Mouse (Mus musculus) heart, adult 18-20 months (tissue): ENCODE measurements around the gene Uts2r. TPM values are rescaled to one million over a fixed set of nuclear protein-coding genes. Genes with fewer than 3 reads are reported as not detected.

ENCODE experiments used
- DNase-seq, 2 experiments: peaks; one replicate each; pipeline ENCODE4 v3.0.0; 2021 to 2022; ENCODE audit warnings: mixed read lengths in 1 of 2
- long read RNA-seq, 2 experiments: library from polyadenylated mRNA; stranded (forward); transcript quantifications; one replicate each; pipeline ENCODE4 v2.0.0; 2021
- total RNA-seq, 2 experiments: library from RNA; stranded (reverse); gene quantifications; 2 replicates each; pipeline ENCODE4 v1.2.3; 2021

Gene Uts2r
- under 1 TPM in 1 of 2 experiments, not detected in 1; 0.30 TPM for total RNA-seq
- long read RNA-seq, experiment 1: 0 reads
- long read RNA-seq, experiment 2: 0 reads

DNA sequence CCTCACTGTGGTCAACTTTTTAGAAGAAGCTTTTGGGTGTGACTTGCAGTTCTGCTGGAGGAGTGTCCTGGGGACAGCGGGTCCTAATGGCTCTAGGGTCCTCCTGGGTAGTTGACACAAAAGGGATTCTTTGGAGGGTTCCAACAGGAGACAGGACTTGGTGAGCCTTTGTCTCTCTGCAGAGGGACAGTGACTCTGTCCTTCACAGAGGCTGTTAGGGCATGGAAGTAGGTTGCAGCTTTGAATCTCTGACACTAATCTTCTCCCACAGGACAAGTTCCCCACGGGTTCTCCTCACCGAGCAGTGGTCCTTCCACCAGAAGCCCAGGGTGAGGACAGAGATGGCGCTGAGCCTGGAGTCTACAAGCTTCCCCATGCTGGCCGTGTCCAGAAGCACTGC, at the start of gene Uts2r:
Gene Uts2r, plus strand, starts transcription at position 301 of the 400 bp plus-strand sequence.
- no peak for DNase-seq

DNA sequence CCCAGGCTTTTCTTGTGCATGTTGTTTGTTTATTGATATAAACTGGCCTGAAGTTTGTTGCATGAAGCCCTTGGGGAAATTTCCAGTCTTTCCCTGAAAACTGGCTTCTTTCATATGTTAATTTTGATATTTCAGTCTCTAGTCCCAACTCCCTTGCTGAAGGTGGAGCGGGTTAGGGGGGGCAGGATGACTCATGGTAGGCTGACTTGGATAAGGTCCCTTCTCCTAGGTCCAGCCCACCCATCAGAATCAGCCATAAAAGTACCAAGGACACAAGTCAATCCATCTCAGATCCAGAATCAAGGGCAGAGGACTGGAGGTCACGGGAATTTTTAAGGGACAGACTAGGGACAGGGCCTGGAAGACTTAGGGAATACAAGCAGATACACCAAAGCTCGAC, 49.0 kb upstream of the Uts2r start:
- no peak for DNase-seq

DNA sequence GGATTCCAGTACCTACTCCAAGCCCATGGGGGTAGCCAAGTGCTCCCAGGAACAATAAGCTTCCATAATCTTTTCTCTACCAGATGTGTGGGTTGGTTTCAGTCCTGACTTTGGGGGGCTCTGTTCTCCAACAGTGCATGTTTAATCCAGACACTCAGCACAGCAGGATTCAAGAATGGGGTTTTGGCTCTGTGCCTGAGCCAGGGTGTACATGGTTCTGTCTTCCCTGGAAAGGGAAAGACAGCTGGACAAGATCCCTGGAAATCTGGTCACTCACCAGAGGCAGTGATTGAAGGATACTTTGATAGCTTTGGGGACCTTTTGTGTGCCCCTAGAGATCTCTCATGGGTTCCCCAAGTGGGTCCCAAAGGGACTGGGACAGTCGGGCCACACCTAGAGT, 48.5 kb upstream of the Uts2r start:
- DNase-seq: no peak

DNA sequence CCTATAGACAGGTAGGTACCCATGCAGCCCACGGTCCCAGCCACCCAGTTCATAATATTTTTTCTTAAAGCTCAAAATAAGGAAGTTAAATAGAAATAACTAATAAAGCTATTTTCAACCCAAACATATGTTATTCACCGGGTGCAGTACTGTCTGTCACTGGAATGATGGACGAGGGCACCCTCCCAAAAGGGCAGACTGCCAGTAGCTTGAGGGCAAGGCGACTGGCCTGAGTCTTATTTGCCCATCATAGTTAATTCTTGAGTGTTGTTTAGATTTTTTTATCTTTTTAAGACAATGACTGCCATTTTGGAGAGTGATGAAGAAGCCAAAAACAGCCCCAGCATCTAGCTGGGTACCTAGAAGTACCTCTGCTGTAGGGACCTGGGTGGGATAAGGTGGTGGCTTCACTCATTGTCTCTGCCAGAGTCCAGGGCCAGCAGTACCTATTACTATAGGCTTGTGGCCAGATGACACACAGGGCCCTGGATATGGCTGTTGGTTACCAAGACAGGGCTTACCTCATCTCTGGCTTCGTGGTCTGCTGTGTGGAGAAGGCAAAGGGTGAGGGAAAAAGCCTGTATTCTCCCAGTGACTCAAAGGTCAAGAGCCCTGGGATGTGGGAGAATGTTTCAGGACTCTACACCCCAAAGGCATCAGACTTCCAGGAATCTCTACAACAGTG, 47.8 kb upstream of the Uts2r start:
- no peak for DNase-seq

DNA sequence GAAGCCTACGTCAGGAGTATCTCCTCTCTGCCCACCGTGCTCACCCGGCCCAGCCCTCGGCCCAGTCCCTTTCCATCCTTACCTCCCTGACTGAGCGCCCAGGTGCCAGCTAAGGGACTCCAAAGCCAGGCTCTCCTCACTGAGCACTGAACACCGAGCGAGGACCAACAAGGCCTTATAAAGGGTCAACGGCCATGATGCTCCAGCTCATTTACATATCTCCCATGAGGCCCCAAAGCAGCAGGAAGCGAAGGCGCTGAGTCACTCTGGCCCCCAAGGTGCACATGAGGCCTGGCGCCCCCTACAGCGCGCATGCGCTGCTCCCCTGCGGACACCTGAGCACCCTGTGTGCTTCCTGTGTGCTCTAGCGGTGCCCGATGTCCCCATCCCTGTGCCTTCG, 42.0 kb upstream of the Uts2r start:
- no peak for DNase-seq

DNA sequence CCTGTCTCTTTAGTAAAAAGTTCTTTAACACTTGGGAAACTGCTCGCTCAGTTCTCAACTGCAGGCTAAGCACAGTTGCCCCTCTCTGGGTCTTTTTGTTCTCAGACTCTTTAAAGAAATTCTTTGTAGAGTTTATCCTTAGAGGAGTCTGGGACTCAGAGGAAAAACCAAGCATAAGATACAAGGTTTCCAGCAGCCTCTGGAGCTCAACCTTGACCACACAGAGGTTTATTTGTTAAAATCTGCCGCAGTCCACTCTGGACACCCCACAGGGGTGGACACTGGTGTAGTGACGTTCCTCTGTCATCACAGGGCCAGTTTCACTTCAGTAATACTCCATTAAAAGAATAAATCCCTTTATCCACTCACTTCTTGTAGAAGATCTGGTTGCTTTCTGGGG, 41.5 kb upstream of the Uts2r start, which contains the start of gene Tex19.2:
Gene Tex19.2, minus strand, starts transcription at position 101 of the 400 bp plus-strand sequence.
- no peak for DNase-seq

DNA sequence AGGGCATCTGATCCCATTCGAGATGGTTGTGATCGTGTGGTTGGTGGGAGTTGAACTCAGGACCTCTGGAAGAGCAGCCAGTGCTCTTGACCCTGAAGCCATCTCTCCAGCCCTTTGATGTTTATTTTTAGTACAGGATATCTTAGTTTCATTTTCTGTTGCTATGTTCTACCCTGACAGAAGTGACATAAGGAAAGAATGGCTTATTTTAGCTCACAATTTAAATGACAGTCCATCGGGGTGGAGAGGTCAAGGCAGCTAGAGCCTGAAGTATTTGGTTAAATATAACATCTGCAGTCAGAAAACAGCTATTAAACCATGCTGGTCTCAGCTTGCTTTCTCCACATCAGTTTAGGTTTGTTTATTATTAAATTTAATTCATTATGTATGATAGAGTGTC, 38.9 kb upstream of the Uts2r start:
- no peak for DNase-seq

DNA sequence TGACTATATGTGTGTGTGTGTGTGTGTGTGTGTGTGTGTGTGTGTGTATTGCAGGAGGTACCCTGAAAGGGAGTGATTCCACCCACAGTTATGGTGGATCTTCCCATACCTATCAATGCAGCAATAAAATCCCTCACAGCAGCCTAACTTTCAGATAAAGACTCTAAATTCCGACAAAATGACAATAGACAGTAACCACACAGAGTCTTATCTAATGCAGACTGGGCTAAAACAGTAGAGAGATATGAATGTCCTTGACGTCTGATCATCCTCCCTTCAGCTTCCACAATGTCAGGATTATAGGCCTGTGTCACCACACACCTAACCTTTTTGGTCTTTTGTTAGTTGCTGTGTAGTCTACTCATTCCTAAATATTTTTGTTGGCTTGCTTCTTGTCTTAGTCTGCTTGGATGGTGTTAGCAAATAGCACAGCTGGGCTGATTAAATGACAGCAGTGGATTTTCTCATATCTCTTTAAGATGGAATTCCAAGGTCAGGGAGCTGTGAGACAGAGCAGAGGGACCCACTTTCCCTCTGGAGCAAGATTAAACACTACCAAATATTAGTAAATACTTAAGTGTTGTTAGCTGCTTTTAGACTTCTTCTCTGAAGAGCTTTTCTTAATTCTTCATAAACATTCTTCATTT, 37.9 kb upstream of the Uts2r start:
- DNase-seq: no peak

DNA sequence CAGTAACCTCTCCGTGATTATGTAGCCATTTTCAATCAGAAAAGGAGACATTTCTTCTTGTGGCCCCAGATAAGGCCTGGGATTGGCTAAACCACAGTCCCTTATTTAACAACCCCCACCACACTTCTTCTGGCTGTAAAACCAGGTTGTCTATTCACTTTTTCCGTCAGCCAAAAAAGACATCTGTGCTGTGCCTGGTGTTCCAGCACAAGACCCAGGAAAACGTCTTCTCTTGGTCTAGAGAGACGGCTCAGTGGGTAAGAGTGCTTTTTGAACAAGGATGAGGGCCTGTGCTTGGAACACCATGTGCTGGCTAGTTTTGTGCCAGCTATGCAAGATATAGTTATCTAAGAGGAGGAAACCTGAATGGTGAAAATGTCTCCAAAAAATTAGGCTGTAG, 36.6 kb upstream of the Uts2r start:
- no peak for DNase-seq

DNA sequence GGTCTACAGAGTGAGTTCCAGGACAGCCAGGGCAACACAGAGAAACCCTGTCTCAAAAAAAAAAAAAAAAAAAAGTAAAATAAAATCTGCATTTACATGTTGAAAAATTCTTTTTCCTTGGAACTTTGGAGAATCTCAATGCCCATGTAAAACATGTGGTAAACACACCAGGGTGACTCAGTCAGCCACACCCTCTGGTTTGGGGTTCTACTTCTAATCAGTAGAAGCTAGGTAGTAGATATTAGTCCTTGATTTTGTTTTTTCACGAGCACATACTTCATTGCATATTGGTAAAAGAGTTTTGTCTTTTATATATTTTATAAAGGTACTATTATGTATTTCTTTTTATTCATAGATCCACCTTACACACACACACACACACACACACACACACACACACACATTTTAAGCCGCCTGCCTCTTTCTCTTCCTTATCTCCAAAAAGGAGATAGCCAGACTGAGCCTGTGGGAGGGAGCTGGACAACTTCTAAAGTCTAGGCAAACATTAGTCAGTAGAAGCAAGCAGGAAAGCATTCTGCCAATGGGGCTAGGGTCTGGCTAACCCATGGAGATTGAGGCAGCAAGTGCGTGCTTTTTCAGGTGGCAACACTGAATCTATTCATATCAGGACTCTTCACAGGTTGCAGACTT, 34.4 kb upstream of the Uts2r start:
- DNase-seq: no peak

DNA sequence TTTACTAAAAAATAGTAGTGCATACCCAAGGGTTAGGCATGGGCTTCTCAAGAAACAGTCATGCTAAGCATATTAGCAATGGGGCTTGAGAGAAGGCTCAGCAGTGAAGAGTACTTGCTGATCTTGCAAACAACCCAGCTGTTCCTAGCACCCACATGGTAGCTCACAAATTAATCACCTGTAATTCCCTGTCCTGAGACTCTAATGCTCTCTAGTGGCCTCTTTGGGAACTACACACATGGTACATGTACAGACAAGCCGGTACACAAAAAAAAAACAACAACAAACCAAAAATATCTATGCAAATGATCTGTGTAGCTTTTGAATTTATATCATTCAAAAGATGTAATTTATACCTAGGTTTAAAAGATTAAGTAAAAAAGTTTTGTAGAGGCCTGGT, 33.7 kb upstream of the Uts2r start:
- no peak for DNase-seq

DNA sequence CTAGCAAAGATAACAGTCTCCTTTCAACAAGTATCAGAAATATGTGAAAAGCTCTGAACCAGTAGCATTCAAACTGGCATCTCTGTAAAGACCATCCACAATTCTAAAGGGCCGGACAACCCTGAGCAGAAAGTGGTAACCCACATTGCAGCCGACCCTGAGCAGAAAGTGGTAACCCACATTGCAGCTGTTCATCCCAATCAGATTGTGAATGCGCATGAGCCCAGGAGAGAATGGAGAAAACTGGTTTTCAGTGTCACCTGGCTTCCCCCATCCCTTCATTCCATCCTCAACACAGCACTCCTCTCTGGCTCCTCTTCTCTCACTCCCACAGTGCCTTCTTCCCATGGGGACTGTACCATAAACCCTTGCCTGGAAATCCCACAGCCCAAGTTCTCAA, 32.6 kb upstream of the Uts2r start:
- DNase-seq: no peak

DNA sequence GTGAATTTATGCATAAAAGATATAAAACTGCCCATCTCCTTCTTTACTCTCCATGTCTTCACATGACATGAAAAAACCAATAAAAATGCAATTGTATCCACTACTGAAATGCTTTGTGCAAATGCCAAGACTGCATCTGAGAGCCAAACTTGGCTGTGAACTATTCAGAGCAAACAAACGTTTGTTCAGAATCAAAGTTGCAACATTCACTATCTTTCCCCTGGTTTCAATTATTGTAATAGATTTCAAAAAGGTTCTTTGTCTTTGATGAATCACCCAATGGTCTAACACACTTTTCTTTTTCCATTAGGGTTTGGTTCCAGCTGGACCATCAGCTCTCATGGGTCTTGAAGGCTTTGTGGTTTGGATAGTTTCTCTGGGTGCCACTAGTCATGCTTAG, 30.5 kb upstream of the Uts2r start:
- DNase-seq: no peak

DNA sequence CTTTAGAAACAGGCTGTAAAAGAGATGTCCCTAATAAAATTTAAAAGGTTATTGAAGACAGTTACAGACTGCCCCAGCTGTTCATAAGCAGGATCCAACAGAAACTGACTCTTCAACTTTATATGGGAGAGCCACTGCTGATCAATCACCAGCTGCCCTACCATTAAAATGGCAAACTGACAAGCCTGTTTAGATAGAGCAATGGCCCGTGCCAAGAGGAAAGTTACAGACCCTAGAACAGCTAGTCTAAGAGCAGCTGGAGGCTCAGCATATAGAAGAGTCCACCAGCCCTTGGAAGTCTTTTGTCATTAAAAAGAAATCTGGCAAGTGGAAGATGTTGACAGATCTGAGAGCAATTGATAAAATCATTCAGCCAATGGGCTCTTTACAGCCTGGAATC, 25.5 kb upstream of the Uts2r start:
- DNase-seq: no peak

DNA sequence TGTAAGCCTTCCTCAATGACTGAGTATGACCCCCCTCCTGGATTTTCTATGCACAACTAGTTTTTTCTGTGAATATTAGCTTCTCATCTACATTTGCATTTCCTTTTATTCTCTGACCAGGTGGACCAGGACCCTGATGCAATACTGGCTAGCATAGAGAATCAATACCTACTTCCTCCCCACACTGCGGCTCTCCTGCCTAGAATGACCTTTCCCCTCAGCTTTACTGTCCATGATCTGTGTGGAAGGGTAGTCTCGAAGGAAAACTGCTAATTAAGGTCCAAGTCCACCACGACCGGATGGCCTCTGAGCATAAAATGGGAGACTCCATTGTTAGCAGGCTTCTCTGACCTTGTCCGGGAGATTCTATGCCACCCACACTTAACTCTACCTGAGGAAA, 22.4 kb upstream of the Uts2r start:
- no peak for DNase-seq

DNA sequence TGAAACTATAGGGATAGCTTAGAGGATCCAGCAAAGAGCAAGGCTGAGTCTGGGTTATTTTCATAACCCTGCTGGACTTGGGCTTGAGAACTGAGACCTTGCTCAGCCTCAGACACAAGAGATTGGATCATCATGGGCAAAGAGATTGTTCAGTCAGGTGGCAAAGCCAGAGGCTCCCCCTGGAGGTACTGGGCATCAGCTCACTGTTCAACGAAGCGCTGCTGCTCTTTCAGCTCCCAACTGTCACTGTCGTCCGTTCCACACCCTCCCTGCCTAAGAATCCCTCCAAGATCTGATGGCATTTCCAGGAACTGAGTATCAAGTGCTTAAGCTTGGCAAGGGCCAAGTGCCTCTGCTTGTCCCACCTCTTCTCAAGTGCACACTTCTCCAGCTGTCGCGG, 21.3 kb upstream of the Uts2r start:
- peak in 1 of 2 experiments; percentile 18 for DNase-seq

DNA sequence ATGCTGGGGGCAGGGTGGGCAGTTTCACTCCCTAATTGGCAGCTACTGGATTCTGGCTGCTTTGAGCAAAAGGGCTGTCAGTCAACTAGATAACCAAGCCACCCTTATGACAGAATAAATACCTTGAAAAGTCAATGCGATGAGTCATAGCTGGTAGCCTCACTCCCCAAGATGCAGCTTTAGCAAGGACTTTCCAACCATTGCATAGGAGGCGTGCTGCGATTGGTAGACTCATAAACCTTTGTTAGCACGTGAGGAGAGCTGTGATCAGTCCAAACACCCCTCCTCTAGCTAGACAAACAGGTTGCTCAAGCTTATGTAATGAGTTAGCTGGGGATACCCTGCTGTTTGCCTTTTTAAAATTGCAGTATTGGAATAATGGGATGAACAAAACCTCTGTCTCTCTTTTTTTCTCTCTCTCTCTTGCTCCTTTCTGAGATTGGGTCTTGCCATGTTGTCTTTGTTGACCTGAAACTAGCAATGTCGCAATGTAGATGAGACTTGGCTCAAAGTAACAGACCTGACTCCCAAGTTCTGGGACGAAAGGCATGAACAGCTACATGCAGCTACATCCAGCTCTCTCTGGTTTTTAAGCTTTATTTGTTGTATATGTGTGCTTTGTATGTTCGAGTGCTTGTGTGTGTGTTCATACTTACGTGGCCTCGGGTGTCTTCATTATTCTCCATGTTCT, 16.6 kb upstream of the Uts2r start:
- DNase-seq: no peak

DNA sequence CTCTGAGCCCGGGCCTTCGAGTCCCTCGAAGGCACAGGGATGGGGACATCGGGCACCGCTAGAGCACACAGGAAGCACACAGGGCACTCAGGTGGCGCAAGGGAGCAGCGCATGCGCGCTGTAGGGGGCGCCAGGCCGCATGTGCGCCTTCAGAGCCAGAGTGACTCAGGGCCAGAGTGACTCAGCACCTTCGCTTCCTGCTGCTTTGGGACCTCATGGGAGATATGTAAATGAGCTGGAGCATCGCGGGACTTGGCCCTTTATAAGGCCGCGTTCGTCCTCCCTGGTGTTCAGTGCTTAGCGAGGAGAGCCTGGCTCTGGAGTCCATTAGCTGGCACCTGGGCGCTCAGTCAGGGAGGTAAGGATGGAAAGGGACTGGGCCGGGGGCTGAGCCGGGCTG, 14.2 kb upstream of the Uts2r start, which contains the start of gene Tex19.1:
Gene Tex19.1, plus strand, starts transcription at position 279 of the 400 bp plus-strand sequence.
- DNase-seq: no peak

DNA sequence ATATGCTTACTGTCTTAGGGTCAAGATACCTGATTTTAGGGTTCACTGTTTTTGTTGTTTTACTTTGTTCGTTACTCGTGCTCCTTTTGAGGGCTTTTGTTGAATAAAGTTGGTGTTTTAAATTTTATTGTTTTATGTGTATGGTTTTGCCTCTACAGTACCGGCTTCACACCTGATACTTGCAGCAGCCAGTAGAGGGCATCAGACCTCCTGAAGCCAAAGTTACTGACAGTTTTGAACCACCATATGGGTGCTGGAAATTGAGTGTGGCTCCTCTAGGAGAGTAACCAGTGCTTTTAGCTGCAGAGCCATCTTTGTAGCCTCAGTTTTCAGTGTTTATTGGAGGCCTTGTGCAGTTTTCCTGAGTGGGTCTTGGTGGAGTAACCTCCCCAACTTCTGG, 11.9 kb upstream of the Uts2r start:
- no peak for DNase-seq

DNA sequence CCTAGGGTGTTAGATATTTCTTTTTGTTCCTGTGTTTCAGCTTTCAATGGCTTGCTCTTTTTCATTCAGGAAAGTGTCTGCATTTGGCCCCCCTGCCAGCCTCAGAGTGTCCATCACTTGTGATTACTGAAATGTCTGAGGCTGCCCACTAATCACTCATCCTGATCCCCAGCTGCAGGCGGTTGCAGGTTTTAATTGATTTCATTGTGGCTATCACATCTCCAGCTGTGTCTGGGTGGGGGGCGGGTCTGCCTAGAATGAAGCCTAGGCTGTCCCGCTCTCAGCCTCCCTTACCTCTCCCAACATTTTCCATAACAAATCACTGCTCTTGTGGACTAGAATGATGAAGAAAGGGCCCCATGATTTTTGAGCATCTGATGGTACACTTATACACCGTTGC, 5.9 kb upstream of the Uts2r start:
- no peak for DNase-seq

DNA sequence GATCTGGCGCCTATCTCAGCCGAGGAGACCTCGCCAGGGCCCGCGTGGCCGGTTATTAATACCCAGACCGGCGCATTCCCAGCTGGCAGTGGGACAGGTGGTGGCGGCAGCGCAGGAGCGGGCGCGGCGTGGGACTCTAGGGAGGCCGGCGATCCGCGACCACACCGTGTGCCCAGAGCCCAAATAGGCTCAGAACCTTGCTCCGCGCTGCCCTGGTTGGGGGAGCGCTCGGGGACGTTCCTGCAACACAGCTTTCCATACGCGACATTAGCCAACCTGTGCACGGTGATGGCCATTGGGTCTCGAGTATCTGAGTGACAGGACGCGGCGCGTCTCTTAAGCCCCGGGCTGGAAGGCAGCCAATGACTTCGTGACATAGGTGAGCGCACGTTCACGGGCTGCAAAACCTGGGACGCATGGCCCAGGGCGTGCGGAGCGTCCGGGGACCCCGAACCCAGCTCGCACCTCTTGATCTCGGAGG, 3.6 kb upstream of the Uts2r start:
- peak; percentile 62 to 69 for DNase-seq

DNA sequence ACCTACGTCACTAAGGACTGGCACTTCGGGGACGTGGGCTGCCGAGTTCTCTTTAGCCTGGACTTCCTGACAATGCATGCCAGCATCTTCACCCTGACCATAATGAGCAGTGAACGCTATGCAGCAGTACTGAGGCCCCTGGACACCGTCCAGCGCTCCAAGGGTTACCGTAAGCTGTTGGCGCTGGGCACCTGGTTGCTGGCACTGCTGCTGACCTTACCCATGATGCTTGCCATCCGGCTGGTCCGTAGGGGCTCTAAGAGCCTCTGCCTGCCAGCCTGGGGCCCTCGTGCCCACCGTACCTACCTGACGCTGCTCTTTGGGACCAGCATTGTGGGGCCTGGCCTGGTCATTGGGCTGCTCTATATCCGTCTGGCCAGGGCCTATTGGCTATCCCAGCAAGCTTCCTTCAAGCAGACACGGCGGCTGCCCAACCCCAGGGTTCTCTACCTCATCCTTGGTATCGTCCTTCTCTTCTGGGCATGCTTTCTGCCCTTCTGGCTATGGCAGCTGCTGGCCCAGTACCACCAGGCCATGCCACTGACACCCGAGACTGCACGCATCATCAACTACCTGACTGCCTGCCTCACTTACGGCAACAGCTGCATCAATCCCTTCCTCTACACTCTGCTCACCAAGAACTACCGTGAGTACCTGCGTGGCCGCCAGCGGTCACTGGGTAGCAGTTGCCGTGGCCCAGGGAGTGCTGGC, 720 bp downstream of the Uts2r start:
- no peak for DNase-seq
